Mouse (Mus musculus): ENCODE data around the gene Dyrk2. TPM values are rescaled to one million over a fixed set of nuclear protein-coding genes. Genes with fewer than 3 reads are reported as not detected.

Dyrk2 gene
- total and polyA plus RNA-seq, 3 experiments, result 7.1 to 9.5 TPM; not detected in 1

- Histone ChIP-seq H3K9ac (ENCODE audit: control insufficient read depth, low read depth, low read length, poor library complexity, severe bottlenecking) (peak overlapping the region; percentile 97), H3K36me3 (ENCODE audit: control insufficient read depth in 1 of 2, insufficient read depth in 2 of 2, low read length in 2 of 2) (peaks cover 4 to 8% of the 10 kb centered on the region in 2 experiments; a peak in 3 of 4 replicates), H3K27ac (ENCODE audit: control insufficient read depth, low read depth, low read length) (no peak overlapping the region), H3K79me2 (ENCODE audit: control insufficient read depth, insufficient read depth, low read length, poor library complexity) (peaks cover 32% of the 10 kb centered on the region), H3K27me3 (ENCODE audit: control insufficient read depth in 1 of 2, insufficient read depth in 2 of 2, low read length in 2 of 2) (no peaks in the 10 kb centered on the region), H3K9me3 (replicated peaks; ENCODE audit: insufficient read depth, low read length) (no peaks in the 10 kb centered on the region), H3K4me3 (ENCODE audit: control insufficient read depth in 1 of 2, insufficient read depth in 1 of 2, low read depth in 2 of 2, low read length in 2 of 2) (peak overlapping the region; percentile 84 to 95), H3K4me1 (ENCODE audit: control insufficient read depth in 1 of 2, insufficient read depth in 2 of 2, low read length in 2 of 2) (peaks cover 0 to 17% of the 10 kb centered on the region in 2 experiments; a peak in 2 of 4 replicates)
- TF ChIP-seq POLR2A (IDR thresholded peaks at IDR 0.05; ENCODE audit: control insufficient read depth in 1 of 2, insufficient read depth in 1 of 2, low read depth in 1 of 2, low read length in 2 of 2, poor library complexity in 1 of 2) (peak; percentile 62 to 92; a peak in 3 of 4 replicates), NRF1 (IDR thresholded peaks at IDR 0.05; ENCODE audit: insufficient read depth, low read depth, low read length, poor library complexity, severe bottlenecking) (no peak), MAZ (IDR thresholded peaks at IDR 0.05; ENCODE audit: low read depth, low read length) (0 out of 2 replicates have a peak, but pooled peaks have one; percentile 38), NELFE (IDR thresholded peaks at IDR 0.05; ENCODE audit: low read depth, low read length) (peak; percentile 64), SMC3 (IDR thresholded peaks at IDR 0.05; ENCODE audit: low read depth, low read length) (no peak), ETS1 (IDR thresholded peaks at IDR 0.05; ENCODE audit: low read depth, low read length) (no peak), ZMIZ1 (IDR thresholded peaks at IDR 0.05; ENCODE audit: low read depth, low read length) (peak; percentile 68; the same call in 1 of the 2 replicates), CHD2 (IDR thresholded peaks at IDR 0.05; ENCODE audit: low read length) (no peak), MXI1 (IDR thresholded peaks at IDR 0.05; ENCODE audit: low read depth, low read length) (0 out of 2 replicates have a peak, but pooled peaks have one; percentile 39)
- DNase-seq (ENCODE audit: low read depth, low spot score), result peak; percentile 78
Observed at GRCm38 (mm10) chr10:118868601-118869590, 1.1 kb downstream of the Dyrk2 start.

GRCm38 (mm10) chr10:118867896-118868600 is 2.0 kb downstream of the Dyrk2 start:
- Histone ChIP-seq H3K36me3 (ENCODE audit: control insufficient read depth in 1 of 2, insufficient read depth in 2 of 2, low read length in 2 of 2) (peaks cover 6 to 8% of the 10 kb centered on the region in 2 experiments; a peak in 3 of 4 replicates), H3K4me1 (ENCODE audit: control insufficient read depth in 1 of 2, insufficient read depth in 2 of 2, low read length in 2 of 2) (peaks cover 0 to 17% of the 10 kb centered on the region in 2 experiments; a peak in 2 of 4 replicates), H3K9me3 (replicated peaks; ENCODE audit: insufficient read depth, low read length) (no peaks in the 10 kb centered on the region), H3K27ac (ENCODE audit: control insufficient read depth, low read depth, low read length) (no peak overlapping the region), H3K4me3 (ENCODE audit: control insufficient read depth in 1 of 2, insufficient read depth in 1 of 2, low read depth in 2 of 2, low read length in 2 of 2) (peak overlapping the region; percentile 84 to 95), H3K9ac (ENCODE audit: control insufficient read depth, low read depth, low read length, poor library complexity, severe bottlenecking) (peak overlapping the region; percentile 97), H3K79me2 (ENCODE audit: control insufficient read depth, insufficient read depth, low read length, poor library complexity) (peaks cover 32% of the 10 kb centered on the region), H3K27me3 (ENCODE audit: control insufficient read depth in 1 of 2, insufficient read depth in 2 of 2, low read length in 2 of 2) (no peaks in the 10 kb centered on the region)
- TF ChIP-seq HCFC1 (IDR thresholded peaks at IDR 0.05; ENCODE audit: low read depth, low read length) (no peak), ETS1 (IDR thresholded peaks at IDR 0.05; ENCODE audit: low read depth, low read length) (no peak), NRF1 (IDR thresholded peaks at IDR 0.05; ENCODE audit: insufficient read depth, low read depth, low read length, poor library complexity, severe bottlenecking) (no peak), ZNF384 (IDR thresholded peaks at IDR 0.05; ENCODE audit: low read depth, low read length) (no peak), TBP (IDR thresholded peaks at IDR 0.05; ENCODE audit: low read depth, low read length) (no peak), RCOR1 (IDR thresholded peaks at IDR 0.05; ENCODE audit: low read depth, low read length) (no peak), MEF2A (IDR thresholded peaks at IDR 0.05; ENCODE audit: extremely low read depth, insufficient replicate concordance, low read depth, low read length, poor library complexity, severe bottlenecking) (no peak), USF2 (IDR thresholded peaks at IDR 0.05; ENCODE audit: borderline replicate concordance in 1 of 2, insufficient read depth in 1 of 2, low read depth in 1 of 2, low read length in 2 of 2) (no peak), CHD1 (IDR thresholded peaks at IDR 0.05; ENCODE audit: low read depth, low read length) (no peak), RAD21 (IDR thresholded peaks at IDR 0.05; ENCODE audit: low read depth, low read length) (no peak)
- peak; percentile 50 for DNase-seq (ENCODE audit: low read depth, low spot score)
